Mouse (Mus musculus): ENCODE measurements around the gene Musk.
"Not testable (repeated sequence)": the region's sequence is repeated elsewhere in the genome, so short reads cannot be mapped to it uniquely, and the experiment has no call there.

Musk gene

DNA sequence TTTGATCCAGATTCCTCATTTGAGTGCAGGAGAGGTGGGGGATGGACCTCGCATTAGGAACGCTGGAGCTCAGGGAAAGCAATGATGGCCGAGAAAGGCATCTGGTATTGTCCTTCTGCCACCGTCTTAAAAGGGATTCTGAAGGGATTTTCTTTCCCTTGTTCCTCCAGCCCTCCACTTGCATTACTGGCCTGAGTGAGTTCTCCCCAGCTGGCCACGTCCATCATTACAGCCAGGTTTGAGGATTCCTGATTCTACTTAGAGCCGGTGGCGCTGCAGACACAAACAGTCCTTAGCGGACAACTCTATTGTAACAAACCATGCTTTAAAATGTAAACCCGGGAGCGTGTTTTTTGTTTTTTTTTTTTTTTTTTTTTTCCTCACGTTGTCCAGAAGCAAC lies at the start of gene Musk:
Gene Musk (plus strand): TSS at position 274 of the 400 bp plus-strand sequence.
- DNase-seq (ENCODE audit: low spot score in 2 of 2), result no peak

DNA sequence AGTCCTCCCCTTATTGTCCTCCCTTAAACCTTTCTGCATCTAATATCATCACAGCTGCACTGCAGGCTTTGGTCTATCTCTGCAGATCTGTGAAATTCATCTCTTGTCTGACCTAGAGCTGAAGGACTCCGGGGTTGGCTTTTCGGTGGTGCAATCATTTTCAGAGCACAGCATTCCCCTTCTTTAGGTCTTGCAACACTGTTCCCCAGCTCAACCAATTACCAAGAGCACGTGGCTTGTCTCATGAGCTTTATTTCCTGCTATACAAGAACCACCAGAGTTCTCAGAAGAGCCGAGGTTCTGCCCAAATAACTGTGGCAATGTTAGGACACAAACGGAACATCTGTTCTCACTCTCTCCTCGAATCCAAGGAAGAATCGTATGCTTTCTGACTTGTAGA lies 45.3 kb upstream of the Musk start:
- DNase-seq (ENCODE audit: low spot score in 2 of 2), result no peak

DNA sequence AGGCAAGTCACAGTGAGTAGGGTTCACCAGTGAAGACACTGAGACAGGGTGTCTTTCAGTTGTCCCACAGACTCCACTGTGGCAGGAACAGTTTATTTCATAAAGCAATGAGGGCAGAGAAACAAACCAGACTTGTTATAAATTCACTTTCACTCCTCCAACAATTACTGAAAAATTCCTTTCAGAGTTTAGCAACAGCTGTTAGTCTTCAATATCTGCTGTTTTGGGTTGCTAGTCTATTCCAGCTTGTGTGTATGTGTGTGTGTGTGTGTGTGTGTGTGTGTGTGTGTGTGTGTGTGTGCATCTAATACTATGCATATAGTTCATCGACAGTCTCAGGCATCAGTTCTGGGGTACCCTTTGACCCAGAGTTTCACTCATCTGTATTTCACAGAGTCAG lies 40.2 kb upstream of the Musk start:
- no peak for DNase-seq (ENCODE audit: low spot score in 2 of 2)

DNA sequence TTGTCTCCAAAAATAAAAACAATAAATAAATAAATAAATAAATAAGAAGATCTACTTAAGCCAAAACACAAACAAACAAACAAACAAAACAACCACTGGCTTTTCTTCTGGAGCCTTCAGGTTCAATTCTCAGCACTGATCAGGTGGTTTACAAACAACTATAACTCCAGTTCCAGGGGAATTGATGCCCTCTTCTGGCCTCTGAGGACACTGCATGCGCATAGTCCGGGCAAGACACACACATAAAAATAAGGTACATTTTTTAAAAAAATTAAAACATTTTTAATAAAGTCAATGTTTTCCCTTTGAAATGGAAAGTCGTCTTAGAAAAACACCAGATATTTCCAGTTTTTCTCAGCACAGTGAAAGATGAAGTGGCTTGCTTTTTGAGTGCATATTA lies 33.4 kb upstream of the Musk start:
- no peak for DNase-seq (ENCODE audit: low spot score in 2 of 2)

DNA sequence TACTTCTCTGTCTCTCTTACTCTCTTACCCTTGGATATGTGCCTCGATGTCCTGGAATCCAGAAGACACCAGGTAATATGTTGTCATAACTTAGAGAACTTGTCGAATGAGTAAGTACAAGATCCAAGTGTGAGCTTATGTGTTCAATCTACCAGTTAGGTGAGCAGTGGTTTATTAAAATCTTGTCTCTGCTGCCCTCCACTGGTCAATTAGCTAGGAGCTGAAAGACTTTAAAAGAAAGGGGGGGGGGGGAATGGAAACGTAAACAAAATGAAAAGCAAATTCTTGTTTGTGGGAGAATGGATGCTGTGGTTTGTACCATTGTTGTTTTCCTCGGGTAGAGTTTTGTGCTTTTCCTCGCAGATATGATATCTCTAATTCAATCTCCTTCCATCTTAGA lies 32.4 kb upstream of the Musk start:
- DNase-seq (ENCODE audit: low spot score in 2 of 2), result peak; percentile 56 to 63

DNA sequence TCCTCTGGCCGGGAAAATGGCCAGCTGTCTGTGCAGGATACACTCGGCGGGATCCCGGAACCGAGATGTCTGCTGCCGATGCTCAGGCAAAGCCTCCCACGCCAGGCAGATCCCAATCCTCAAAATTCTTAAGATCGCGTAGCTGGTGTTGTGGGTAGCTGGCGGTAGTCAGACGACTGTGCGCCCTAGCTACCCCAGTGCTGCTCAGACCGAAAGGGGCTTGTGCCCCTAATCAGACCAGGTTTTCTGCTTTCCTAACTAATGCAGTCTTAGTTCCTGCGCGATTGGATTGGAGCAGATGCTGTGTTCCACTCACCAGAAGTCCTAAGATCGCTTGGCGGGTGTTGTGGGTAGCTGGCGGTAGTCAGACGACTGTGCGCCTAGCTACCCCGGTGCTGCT lies 25.0 kb upstream of the Musk start:
- DNase-seq (ENCODE audit: low spot score in 2 of 2), result not testable (repeated sequence)

DNA sequence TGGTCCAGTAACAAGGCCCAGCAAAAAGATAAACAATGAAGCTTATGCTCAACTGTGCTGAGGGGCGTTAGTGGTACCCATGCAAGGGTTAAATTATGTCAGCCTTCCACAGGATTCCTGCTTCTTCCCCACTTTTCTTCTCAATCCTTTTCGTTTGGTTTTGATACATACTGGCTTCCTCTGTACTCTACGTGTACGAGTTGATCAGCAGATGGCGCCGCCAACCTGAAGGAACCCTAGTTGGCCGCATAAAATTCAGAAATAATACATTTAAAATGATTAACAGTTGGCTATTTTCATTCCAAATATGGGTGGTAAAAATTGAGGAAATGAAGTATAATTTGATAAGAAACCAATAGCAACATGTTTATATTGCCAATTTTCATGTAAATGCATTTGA lies 19.5 kb upstream of the Musk start:
- DNase-seq (ENCODE audit: low spot score in 2 of 2), result peak; percentile 43 to 49

DNA sequence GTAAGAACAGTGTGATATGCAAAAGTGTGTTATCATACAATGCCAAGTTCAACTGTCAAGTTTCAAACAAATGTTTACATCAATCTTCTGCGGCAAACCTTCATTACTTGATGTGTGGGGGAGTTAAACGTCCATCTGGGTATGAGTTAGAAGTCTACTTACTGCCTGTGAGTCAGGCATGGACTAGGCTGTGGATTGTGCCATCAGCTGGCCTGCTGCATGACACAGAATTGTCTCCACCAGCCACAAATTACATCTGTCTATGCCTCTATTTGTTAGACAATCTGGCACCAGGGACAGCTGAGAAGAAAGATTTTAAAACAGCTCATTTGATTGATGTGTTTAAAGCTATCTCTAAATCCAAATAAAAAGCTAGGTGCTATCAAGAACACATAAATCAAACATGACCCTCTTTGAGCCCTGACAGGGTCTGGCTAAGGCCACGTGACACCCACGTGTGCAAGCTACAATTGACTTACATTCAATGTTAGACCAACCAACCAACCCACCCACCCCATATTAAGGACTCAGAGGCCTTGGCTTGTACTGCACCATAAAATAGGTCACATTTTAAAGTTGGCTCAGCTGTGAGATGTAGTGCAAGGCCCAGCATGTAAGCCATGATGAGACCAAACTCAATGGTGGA lies 16.7 kb upstream of the Musk start:
- no peak for DNase-seq (ENCODE audit: low spot score in 2 of 2)

DNA sequence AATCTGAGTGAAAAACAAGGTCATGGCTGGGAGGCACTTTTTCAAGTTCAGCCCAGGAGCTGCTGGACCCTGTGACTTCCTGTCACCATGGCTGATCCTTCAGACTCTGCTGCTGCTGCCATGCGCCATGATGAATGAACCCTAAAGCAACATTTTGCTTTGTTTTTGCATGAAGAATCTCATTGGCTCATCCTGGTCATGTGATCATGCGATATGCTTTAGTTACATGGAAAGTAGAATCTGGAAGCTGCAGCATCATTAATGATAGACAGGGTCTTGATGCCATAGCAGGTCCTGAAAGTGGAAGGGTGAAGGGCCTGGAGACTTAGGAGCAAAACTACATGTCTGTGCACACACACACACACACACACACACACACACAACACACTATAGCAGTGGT lies 15.8 kb upstream of the Musk start:
- DNase-seq (ENCODE audit: low spot score in 2 of 2), result no peak

DNA sequence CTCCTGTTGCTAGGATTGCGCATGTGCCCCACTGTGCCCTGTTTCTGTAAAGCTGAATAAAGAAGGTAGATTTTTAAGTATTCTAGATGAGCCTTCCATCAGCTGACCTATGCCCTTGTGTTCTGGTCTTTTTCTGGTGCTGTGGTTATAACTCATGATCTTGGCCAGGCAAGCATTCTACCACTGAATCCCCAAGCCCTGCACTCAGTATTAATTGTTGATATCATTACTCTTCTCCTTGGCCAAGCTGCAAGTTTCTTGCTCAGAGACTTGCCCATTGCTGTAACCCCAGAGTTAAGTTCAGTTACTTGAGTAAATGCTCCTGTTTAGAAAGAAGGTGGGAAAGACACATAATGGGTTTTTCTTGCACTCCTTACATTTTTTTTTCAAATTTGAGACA lies 14.8 kb upstream of the Musk start:
- DNase-seq (ENCODE audit: low spot score in 2 of 2), result no peak

DNA sequence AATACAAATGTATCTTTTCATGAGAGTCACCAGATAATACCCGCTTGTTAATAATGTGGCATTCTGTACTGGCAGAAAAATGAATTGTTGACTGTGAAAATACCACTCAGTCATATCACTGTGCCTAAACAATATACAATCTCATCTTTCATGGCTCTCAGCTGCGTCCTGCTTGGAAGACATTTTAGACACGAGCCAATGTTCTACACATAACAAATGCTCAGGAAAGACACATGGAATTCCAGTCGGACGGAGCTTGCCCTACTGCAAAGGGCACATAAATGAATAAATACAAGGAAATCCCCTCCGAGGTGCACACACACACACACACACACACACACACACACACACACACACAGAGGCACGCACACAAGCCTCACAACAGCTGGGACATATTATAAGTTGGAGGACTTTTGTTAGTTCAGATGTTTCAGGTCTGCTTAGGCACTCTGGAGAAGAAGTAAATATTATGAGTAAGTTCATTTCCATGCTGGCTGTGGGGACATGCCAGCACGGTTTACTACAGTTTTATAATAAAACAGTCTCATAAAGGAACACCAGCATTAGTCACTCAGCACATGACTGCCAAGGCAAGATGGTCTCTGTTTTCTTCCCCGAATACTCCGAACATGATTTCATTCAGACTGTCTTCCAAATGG lies 14.1 kb upstream of the Musk start:
- no peak for DNase-seq (ENCODE audit: low spot score in 2 of 2)

DNA sequence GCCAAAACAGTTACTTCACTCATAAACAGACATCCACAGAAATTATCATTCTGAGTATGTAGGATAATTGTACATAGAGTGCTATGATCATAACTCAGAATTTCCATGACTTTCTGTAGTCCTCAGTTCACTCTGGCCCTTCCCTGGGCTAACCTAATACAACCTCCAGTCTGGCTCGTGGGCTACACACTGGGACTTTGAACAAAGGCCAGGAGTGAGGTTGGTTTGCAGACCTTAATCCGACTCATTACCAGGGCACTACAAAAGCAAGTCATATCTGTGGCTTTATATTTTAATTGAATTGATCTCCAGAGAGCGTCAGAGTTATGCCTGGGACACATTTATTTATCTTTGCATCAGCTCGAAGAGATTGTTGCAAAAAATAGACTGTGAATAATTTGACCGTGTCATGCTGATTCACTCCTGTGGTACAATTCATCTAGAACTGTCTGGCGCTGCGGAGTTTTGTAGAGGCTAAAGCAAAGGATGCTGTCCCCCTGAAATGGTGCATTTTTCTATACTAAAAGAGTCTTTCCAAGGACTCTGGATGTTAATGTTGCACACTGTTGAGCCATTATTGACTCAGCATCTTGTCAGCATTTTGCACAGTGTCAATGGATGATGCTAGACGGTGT lies 10.4 kb upstream of the Musk start:
- DNase-seq (ENCODE audit: low spot score in 2 of 2), result no peak

DNA sequence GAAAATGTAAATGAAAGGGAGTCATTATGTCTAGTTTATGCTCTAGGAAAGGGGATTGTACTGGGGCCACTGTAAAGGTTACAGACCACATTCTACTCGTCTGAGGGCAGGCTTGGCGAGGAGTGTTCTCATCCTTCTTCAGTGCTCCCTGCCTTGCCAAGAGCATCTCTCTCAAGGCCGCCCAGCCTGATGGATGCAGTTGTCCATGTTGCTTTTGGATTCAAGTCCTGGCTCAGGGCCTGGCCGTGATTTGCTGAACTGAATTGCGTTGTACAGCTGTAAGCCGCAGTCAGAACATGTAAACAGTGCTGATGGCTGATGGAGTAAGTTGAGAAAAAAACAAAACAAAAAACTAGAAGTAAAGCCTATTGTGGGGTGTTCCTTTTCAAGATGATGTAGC lies 7.4 kb upstream of the Musk start:
- no peak for DNase-seq (ENCODE audit: low spot score in 2 of 2)

DNA sequence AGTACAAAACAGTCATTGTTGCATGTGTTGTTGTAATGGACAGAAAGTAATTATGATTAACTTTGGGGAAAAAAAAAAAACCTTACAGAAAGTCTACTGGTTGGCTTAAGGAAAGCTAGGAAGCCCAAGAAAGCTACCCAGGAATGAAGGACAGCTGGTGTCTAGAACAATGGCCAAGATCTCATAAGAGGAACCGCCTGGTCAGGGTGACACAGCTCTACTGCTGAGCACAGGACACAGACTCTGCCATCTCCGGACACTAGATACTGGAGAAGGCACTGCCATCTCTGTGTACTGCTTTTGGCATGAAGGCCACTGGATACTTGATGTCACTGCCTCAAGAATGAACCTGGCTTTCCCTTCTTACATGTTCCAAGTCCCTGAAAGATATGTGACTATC lies 5.6 kb upstream of the Musk start:
- no peak for DNase-seq (ENCODE audit: low spot score in 2 of 2)

DNA sequence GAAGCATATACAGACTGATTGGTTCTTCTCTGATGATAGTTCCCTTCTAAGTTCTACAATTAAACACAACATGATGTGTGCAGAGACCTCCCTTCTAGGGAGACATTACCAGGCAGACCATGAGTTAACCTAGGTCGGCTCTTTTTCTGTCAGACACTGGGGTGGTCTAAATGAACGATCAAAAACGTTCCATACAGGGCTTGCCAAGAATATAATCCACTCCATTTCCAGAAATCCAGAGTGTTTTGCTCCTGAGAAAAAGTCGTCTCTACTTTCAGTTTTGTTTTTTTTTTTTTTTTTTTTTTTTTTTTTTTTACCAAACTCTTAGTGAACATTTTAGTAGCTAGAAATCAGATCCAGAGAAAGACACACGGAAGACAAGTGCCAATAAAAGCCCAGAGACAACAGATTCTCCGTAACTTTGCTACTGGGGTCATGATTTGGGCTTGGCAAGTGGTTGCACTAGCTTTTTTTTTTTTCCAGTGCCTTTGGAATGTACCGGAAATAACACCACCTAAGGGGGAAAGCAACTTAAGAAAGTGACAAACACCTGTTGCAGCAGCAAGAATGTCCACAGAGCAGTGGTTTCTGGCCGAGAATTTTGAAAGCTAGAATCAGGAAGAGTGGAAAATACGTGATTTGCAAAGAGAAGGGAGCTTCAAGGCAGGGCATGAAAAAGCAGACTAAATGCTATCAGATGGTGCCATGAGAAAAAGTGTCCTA lies 769 bp downstream of the Musk start:
- DNase-seq (ENCODE audit: low spot score in 2 of 2), result no peak

DNA sequence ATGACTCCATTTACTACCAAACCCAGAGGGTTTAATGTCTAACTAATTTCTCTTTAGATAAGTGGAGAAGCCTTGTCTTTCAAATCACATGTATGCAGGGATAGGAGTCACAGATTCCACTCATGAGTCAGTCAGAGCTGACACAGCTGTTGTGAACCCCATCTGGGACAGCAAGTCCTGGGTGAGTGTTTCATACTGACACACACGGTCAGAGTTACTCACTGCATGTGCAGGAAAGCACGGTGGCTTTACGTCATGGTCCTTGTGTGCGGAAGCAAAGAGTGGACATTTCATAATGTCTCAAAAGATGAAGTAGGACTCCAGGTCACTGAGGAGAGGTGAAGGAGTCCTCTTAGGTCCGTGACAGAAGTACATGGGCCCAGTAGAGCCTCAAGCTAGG lies 3.0 kb downstream of the Musk start:
- no peak for DNase-seq (ENCODE audit: low spot score in 2 of 2)

DNA sequence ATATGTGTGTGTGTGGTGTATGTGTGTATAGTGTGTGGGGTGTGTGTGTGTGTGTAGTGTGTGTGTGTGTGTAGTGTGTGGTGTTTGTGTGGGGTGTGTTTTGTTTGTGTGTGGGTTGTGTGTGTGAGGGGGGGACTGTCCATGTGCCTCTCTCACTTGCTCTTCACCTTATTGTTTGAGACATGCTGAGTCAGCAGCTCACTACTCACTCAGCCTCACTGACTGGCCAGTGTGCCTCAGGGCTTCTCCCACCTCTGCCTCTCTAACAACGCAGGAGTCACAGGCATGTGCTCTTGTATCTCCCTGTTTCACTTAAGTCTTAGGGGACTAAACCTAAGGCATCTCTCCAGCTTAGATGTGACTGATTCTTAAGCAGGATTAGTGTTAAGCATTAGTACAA lies 6.1 kb downstream of the Musk start:
- DNase-seq (ENCODE audit: low spot score in 2 of 2), result no peak

DNA sequence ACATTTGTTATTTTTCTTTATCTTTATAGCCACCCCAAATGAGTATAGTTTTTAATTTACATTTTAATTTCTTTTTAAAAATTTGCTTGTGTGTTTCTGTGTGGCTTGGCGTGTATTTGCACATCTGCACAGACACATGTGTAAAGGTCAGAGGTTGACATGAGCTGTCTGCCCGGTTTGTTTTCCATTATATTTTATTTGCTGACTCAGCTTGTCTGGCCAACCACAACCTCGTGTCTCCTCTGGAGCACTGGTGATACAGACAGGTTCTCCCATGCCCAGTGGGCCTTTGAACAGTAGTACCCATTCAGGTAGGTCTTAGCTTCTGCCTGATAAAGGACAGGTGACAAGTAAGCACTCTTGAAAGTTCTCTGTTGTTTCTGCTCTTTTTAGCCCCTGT lies 7.3 kb downstream of the Musk start:
- no peak for DNase-seq (ENCODE audit: low spot score in 2 of 2)

DNA sequence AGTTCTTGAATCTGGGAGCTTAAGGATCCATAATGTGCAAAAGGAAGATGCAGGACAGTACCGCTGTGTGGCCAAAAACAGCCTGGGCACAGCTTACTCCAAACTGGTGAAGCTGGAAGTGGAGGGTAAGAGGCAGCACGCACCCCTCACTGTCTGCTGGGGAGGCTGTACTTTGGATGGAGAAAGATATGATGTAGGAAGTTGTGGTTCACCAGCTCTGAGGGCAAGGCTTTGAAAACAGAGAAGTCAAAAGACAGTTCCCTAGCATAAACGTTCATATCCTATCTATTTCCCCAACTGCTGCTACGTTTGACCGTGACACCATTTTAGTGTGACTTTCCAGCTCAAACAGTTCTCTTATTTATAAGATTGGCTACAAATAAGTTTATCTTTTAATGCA lies 18.1 kb downstream of the Musk start:
- no peak for DNase-seq (ENCODE audit: low spot score in 2 of 2)

DNA sequence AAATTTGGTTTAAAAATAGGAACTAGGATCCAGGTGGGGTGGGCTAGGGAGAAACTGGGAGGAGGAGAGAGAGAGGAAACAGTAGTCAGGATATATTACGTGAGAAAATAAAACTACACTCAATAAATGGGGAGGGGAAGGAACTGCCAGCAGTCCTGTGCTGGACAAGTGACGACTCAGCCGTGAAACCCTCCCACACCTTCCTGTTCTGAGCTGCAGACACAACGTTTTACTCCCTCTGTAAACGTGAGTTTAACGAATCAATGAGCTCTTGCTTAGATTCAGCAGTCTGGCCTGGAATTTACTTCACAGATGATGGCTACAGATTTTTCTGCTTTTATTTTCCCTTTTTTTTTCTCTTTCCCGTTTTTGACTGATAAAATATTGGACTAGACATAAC lies 18.8 kb downstream of the Musk start:
- no peak for DNase-seq (ENCODE audit: low spot score in 2 of 2)

DNA sequence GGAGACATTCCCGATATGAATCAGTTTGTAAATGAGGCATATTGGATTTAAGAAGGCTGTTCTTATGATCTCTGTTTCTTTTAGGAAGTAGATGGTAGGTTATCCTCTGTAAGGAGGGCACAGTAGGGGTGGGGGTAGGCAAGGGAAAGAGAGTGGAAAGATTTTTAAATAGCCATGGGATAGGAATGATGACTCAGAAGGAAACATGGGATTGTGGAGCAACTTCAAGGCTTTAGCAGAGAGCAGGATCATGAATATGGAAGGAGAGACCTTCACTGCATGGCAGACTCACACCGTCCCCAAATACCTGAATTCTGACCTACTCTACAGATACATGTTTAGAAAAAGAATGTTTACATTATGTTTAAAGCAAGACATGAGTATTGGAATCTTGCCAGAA lies 21.7 kb downstream of the Musk start:
- no peak for DNase-seq (ENCODE audit: low spot score in 2 of 2)

DNA sequence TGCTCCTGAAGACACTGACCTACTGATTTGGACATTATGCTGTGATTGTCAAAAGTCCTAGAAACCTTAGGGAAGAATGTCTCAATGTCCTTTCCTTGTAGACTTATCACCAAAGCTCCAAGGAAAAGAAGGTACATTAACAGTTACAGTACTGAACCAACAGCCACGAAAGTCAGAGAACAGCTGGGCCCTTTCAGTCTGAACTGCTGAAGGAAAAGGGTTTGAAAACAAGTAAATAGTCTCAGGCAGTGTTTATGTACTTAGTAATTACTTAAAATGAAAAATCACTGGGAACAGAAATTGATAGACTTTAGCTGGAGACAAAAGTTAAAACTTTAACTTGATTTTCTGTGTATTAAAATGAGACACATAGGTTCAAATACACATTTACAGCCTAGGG lies 27.6 kb downstream of the Musk start:
- no peak for DNase-seq (ENCODE audit: low spot score in 2 of 2)

DNA sequence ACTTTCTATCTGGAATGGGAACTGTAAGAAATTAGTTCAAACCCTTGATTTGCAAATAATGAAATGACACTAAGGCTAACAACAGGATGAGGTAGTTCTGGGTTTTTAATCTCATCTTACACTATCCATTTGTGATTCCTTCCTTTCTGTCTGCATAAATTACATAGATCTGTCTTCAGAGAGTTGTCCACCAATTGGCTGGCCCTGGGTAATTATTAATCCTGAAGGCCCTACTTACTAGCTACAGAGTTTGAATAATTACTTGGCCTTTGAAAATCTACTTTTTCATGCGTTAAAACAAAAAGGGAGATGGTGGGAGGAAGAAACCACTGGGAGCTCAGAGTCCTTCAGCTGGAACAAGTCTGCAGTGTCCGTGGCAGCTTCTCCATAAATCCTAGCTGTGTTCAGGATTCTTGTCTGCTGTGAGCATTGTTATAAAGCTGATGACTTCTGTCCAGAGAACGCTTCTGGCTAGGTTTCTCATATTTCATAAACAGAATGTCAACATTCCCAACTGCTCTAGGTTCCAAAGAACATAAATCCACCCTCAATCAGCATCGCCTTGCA lies 29.3 kb downstream of the Musk start:
- no peak for DNase-seq (ENCODE audit: low spot score in 2 of 2)

Measured in right cerebral cortex, adult 2 months (tissue).